Mouse (Mus musculus) megakaryocyte progenitor cell, adult 5-6 weeks (primary cell): Measurements from ENCODE around the gene Olfr1286. TPM values are rescaled to one million over a fixed set of nuclear protein-coding genes. Genes with fewer than 3 reads are reported as not detected.

Source experiments
- ATAC-seq: replicated peaks from 2 replicates; pipeline ENCODE4 v1.8.0; 2016; ENCODE audit warnings: mild to moderate bottlenecking, moderate TSS enrichment, inconsistent platforms; ENCODE audit not compliant: poor library complexity
- total RNA-seq, 2 experiments: library from RNA; stranded (forward) in 1 of 2; stranded (reverse) in 1 of 2; fragments of 157-497, 149-512 nt in 1 of 2; fragments of 200-1000 nt in 1 of 2; gene quantifications; 2 replicates each; pipeline versions ENCODE4 v1.2.3 to v1.2.4; 2015 to 2017

Gene Olfr1286
- total RNA-seq (2015) (not detected in 2 replicates), total RNA-seq (2017) (not detected in 2 replicates)

DNA sequence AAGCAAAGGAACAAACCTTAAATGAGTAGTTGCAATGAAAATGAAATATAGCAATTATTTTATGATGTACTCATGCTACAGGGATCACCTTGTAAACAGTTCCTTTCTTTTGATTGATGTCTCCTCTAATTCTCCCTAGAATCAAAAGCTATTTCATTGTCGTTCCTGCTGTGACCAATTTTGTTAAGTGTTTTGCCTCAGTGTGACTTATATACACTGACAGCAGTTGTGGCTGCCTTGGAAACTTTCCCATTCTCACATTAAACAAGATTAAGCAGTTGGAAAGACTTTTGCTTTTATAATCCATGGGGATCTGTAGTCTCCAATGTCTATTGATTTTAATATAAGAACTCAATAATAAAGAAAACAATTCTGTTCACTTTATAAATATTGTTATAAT lies at the start of gene Olfr1286:
Olfr1286 (minus strand) TSS at position 185 of the 400 bp plus-strand sequence.
- no peak for ATAC-seq

DNA sequence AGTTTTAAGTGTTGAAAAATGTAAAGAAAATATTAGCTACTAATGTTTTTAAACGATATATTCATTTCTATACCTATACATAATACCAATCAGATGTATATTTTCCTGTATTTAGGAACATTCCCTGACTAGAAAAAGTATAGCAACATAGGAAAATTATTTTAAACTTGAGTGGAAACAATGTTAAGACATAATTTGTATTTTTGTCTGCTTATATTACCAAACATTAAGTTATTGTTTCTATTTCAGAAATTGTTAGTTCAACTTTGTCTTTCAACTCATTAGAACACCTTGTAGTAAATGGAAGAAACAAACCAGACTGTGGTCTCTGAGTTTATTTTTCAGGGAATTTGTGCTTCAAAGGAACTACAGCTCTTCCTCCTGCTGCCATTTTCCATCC lies 25.9 kb upstream of the Olfr1286 start, which contains the start of gene Olfr1287:
Olfr1287 (plus strand) TSS at position 301 of the 400 bp plus-strand sequence.
- no peak for ATAC-seq

DNA sequence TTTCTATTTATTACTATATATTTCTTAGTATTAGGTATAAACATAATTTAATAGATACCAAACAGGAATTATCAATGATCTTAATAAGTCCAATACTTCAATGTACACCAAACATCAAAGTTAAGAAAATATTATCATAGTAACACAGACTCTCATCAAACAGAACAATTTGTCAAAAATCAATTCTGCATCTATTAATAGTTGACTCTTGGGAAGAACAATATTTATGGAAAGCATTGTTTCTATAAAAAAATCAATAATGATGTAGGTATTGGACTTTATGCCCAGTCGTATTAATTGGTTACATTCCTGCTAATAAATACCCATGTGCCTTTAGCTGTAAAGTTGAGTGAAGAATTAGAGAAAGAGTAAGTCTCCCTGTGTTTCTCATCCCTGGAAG lies 47.7 kb downstream of the Olfr1286 start, which contains the start of gene Olfr1284:
Olfr1284 (plus strand) TSS at position 301 of the 400 bp plus-strand sequence.
- no peak for ATAC-seq

Other genes starting within 250 kb of the Olfr1286 start
- not detected in 2 replicates for gene 4930430A15Rik, start 193.5 kb downstream of the Olfr1286 start, total RNA-seq (2015)
- gene 4930430A15Rik, start 193.5 kb downstream of the Olfr1286 start, total RNA-seq (2017), result not detected in 2 replicates
- gene Olfr1275, start 187.8 kb downstream of the Olfr1286 start, total RNA-seq (2015), result not detected in 2 replicates
- not detected in 2 replicates for gene Olfr1275, start 187.8 kb downstream of the Olfr1286 start, total RNA-seq (2017)
- gene Olfr1276, start 168.6 kb downstream of the Olfr1286 start, total RNA-seq (2015), result not detected in 2 replicates
- not detected in 2 replicates for gene Olfr1276, start 168.6 kb downstream of the Olfr1286 start, total RNA-seq (2017)
- gene Olfr1277, start 149.0 kb downstream of the Olfr1286 start, total RNA-seq (2015), result not detected in 2 replicates
- gene Olfr1277, start 149.0 kb downstream of the Olfr1286 start, total RNA-seq (2017), result not detected in 2 replicates
- not detected in 2 replicates for gene Olfr1278, start 133.0 kb downstream of the Olfr1286 start, total RNA-seq (2015)
- gene Olfr1278, start 133.0 kb downstream of the Olfr1286 start, total RNA-seq (2017), result not detected in 2 replicates
- gene Olfr1279, start 122.5 kb downstream of the Olfr1286 start, total RNA-seq (2015), result not detected in 2 replicates
- gene Olfr1279, start 122.5 kb downstream of the Olfr1286 start, total RNA-seq (2017), result not detected in 2 replicates
- not detected in 2 replicates for gene Olfr1280, start 109.1 kb downstream of the Olfr1286 start, total RNA-seq (2015)
- not detected in 2 replicates for gene Olfr1280, start 109.1 kb downstream of the Olfr1286 start, total RNA-seq (2017)
- gene Olfr1281, start 96.6 kb downstream of the Olfr1286 start, total RNA-seq (2015), result not detected in 2 replicates
- not detected in 2 replicates for gene Olfr1281, start 96.6 kb downstream of the Olfr1286 start, total RNA-seq (2017)
- not detected in 2 replicates for gene Olfr1282, start 87.0 kb downstream of the Olfr1286 start, total RNA-seq (2015)
- gene Olfr1282, start 87.0 kb downstream of the Olfr1286 start, total RNA-seq (2017), result not detected in 2 replicates
- not detected in 2 replicates for gene Olfr1283, start 56.3 kb downstream of the Olfr1286 start, total RNA-seq (2015)
- gene Olfr1283, start 56.3 kb downstream of the Olfr1286 start, total RNA-seq (2017), result not detected in 2 replicates
- not detected in 2 replicates for gene Olfr1284, start 47.6 kb downstream of the Olfr1286 start, total RNA-seq (2015)
- gene Olfr1284, start 47.6 kb downstream of the Olfr1286 start, total RNA-seq (2017), result not detected in 2 replicates
- not detected in 2 replicates for gene Olfr1287, start 26.0 kb upstream of the Olfr1286 start, total RNA-seq (2015)
- gene Olfr1287, start 26.0 kb upstream of the Olfr1286 start, total RNA-seq (2017), result not detected in 2 replicates
- gene Olfr1288, start 51.0 kb upstream of the Olfr1286 start, total RNA-seq (2015), result not detected in 2 replicates
- gene Olfr1288, start 51.0 kb upstream of the Olfr1286 start, total RNA-seq (2017), result not detected in 2 replicates
- not detected in 2 replicates for gene Olfr1289, start 57.7 kb upstream of the Olfr1286 start, total RNA-seq (2015)
- gene Olfr1289, start 57.7 kb upstream of the Olfr1286 start, total RNA-seq (2017), result not detected in 2 replicates
- gene Olfr1290, start 70.7 kb upstream of the Olfr1286 start, total RNA-seq (2015), result not detected in 2 replicates
- gene Olfr1290, start 70.7 kb upstream of the Olfr1286 start, total RNA-seq (2017), result not detected in 2 replicates
- not detected in 2 replicates for gene Olfr1291-ps1, start 74.1 kb upstream of the Olfr1286 start, total RNA-seq (2015)
- not detected in 2 replicates for gene Olfr1291-ps1, start 74.1 kb upstream of the Olfr1286 start, total RNA-seq (2017)
- gene Olfr1293-ps, start 102.1 kb upstream of the Olfr1286 start, total RNA-seq (2015), result not detected in 2 replicates
- not detected in 2 replicates for gene Olfr1293-ps, start 102.1 kb upstream of the Olfr1286 start, total RNA-seq (2017)
- gene Olfr1294, start 117.2 kb upstream of the Olfr1286 start, total RNA-seq (2015), result not detected in 2 replicates
- not detected in 2 replicates for gene Olfr1294, start 117.2 kb upstream of the Olfr1286 start, total RNA-seq (2017)
- gene Olfr1295, start 146.6 kb upstream of the Olfr1286 start, total RNA-seq (2015), result not detected in 2 replicates
- not detected in 2 replicates for gene Olfr1295, start 146.6 kb upstream of the Olfr1286 start, total RNA-seq (2017)
- gene Olfr1297, start 203.4 kb upstream of the Olfr1286 start, total RNA-seq (2015), result not detected in 2 replicates
- not detected in 2 replicates for gene Olfr1297, start 203.4 kb upstream of the Olfr1286 start, total RNA-seq (2017)
- gene Olfr1298, start 226.1 kb upstream of the Olfr1286 start, total RNA-seq (2015), result not detected in 2 replicates
- gene Olfr1298, start 226.1 kb upstream of the Olfr1286 start, total RNA-seq (2017), result not detected in 2 replicates
- gene Olfr1299, start 238.3 kb upstream of the Olfr1286 start, total RNA-seq (2015), result not detected in 2 replicates
- gene Olfr1299, start 238.3 kb upstream of the Olfr1286 start, total RNA-seq (2017), result not detected in 2 replicates